Mouse (Mus musculus): ENCODE data around the gene Gm8653.
"Not testable (repeated sequence)": the region's sequence is repeated elsewhere in the genome, so short reads cannot be mapped to it uniquely, and the experiment has no call there.

The Gm8653 gene

GRCm38 (mm10) chr7:22201164-22201563 lies at the start of gene Gm8653:
Gene Gm8653, minus strand, starts transcription at chr7:22201264.
- not testable (repeated sequence) for DNase-seq (ENCODE audit: low read depth, low spot score)

- DNase-seq (ENCODE audit: low read depth, low spot score) = not testable (repeated sequence)
Measured at GRCm38 (mm10) chr7:22229384-22229783, 28.3 kb upstream of the Gm8653 start, which contains the start of gene Gm8453. Gene Gm8453, minus strand, starts transcription at chr7:22229484.

- not testable (repeated sequence) for DNase-seq (ENCODE audit: low read depth, low spot score)
Measured at GRCm38 (mm10) chr7:22189077-22189476, 12.0 kb downstream of the Gm8653 start, which contains the start of gene Vmn1r143. Gene Vmn1r143, plus strand, starts transcription at chr7:22189377.

- DNase-seq (ENCODE audit: low read depth, low spot score) = not testable (repeated sequence)
Measured at GRCm38 (mm10) chr7:22163935-22164334, 37.1 kb downstream of the Gm8653 start, which contains the start of gene Vmn1r142. Gene Vmn1r142, minus strand, starts transcription at chr7:22164035.

All from brain, embryonic 18.5 days (tissue).